Mouse (Mus musculus) brain, embryonic 14.5 days (tissue): ENCODE data around the gene Grin2d. TPM values are rescaled to one million over a fixed set of nuclear protein-coding genes. Genes with fewer than 3 reads are reported as not detected.

Experiments used
- DNase-seq: peaks from one replicate; pipeline ENCODE4 v3.0.0-alpha.2; 2011; ENCODE audit warnings: low read depth
- CTCF ChIP-seq: fragments of 200-500 bp; IDR thresholded peaks from 2 replicates; pipeline ENCODE4 v1.5.1; 2012; ENCODE audit warnings: inconsistent platforms, mild to moderate bottlenecking, moderate library complexity, borderline replicate concordance; ENCODE audit not compliant: insufficient read depth, insufficient read length; ENCODE audit errors: extremely low read depth
- POLR2A ChIP-seq: fragments of 200-500 bp; IDR thresholded peaks from 2 replicates; pipeline ENCODE4 v1.6.1; 2012; ENCODE audit warnings: mild to moderate bottlenecking, inconsistent platforms, borderline replicate concordance; ENCODE audit not compliant: poor library complexity, insufficient read depth, insufficient read length, severe bottlenecking; ENCODE audit errors: extremely low read depth
- polyA plus RNA-seq: library from polyadenylated mRNA; depleted of rRNA; stranded (reverse); fragments of >200 nt; gene quantifications from 2 replicates; pipeline ENCODE4 v1.2.3, GENCODE M21; 2012

Gene Grin2d
- polyA plus RNA-seq, 1 experiment: 31.1 TPM

GRCm38 (mm10) chr7:45865925-45866910 is 12.0 kb downstream of the Grin2d start:
- TF ChIP-seq CTCF (no peak), POLR2A (peak; percentile 80)
- DNase-seq: peak; percentile 96

- no peak for DNase-seq
- TF ChIP-seq CTCF (no peak), POLR2A (no peak)
Observed at GRCm38 (mm10) chr7:45864435-45864834, 13.7 kb downstream of the Grin2d start.

- no peak for TF ChIP-seq CTCF
- TF ChIP-seq POLR2A: no peak
- no peak for DNase-seq
Observed at GRCm38 (mm10) chr7:45862804-45863203, 15.4 kb downstream of the Grin2d start.

GRCm38 (mm10) chr7:45859008-45859407 is 19.2 kb downstream of the Grin2d start:
- no peak for DNase-seq
- TF ChIP-seq POLR2A (no peak), CTCF (no peak)

- TF ChIP-seq POLR2A (no peak), CTCF (no peak)
- DNase-seq: peak; percentile 34
Observed at GRCm38 (mm10) chr7:45856950-45857901, 21.0 kb downstream of the Grin2d start.

GRCm38 (mm10) chr7:45853089-45853488 is 25.1 kb downstream of the Grin2d start:
- no peak for TF ChIP-seq CTCF
- no peak for TF ChIP-seq POLR2A
- DNase-seq: no peak

GRCm38 (mm10) chr7:45850661-45851060 is 27.5 kb downstream of the Grin2d start:
- DNase-seq: no peak
- TF ChIP-seq POLR2A (no peak), CTCF (no peak)

- peak; percentile 31 for DNase-seq
- no peak for TF ChIP-seq POLR2A
- TF ChIP-seq CTCF: no peak
Observed at GRCm38 (mm10) chr7:45848447-45849027, 29.6 kb downstream of the Grin2d start.

GRCm38 (mm10) chr7:45842950-45843744 is 35.0 kb downstream of the Grin2d start:
- TF ChIP-seq POLR2A (no peak), CTCF (no peak)

GRCm38 (mm10) chr7:45833924-45834323 is 44.3 kb downstream of the Grin2d start:
- DNase-seq: no peak

More at GRCm38 (mm10) chr7:45842950-45843744, 35.0 kb downstream of the Grin2d start:
- DNase-seq: no peak

More at GRCm38 (mm10) chr7:45833924-45834323, 44.3 kb downstream of the Grin2d start:
- TF ChIP-seq CTCF: no peak
- no peak for TF ChIP-seq POLR2A
